Mouse (Mus musculus) limb, embryonic 14.5 days (tissue): ENCODE results near the gene Acad12. TPM values are rescaled to one million over a fixed set of nuclear protein-coding genes. Genes with fewer than 3 reads are reported as not detected.

ENCODE experiments used
- ATAC-seq: fragments of 200-750 bp; cut with Nextera tagmentation; 2 replicates; pipeline ENCODE4 v1.8.0; 2017; ENCODE audit warnings: low read depth, moderate number of reproducible peaks, moderate TSS enrichment; ENCODE audit not compliant: low FRiP score
- DNase-seq: peaks from one replicate; pipeline ENCODE4 v3.0.0-alpha.2; 2015; ENCODE audit warnings: low spot score
- H3K27ac ChIP-seq: fragments of 300-500 bp; sonication (generic); replicated peaks from 2 replicates; pipeline ENCODE4 v1.5.1; 2014; ENCODE audit warnings: low read depth, mild to moderate bottlenecking, low read length, moderate library complexity, mixed read lengths
- H3K27me3 ChIP-seq: fragments of 300-500 bp; sonication (generic); 2 replicates; pipeline ENCODE4 v1.6.1; 2014; ENCODE audit warnings: low read length, mixed read lengths; ENCODE audit not compliant: control insufficient read depth, insufficient read depth
- H3K36me3 ChIP-seq: fragments of 300-500 bp; sonication (generic); 2 replicates; pipeline ENCODE4 v1.6.1; 2014; ENCODE audit warnings: mild to moderate bottlenecking, low read length, moderate library complexity, mixed read lengths; ENCODE audit not compliant: control insufficient read depth, insufficient read depth
- H3K4me1 ChIP-seq: fragments of 300-500 bp; sonication (generic); 2 replicates; pipeline ENCODE4 v1.6.1; 2014; ENCODE audit warnings: antibody characterized with exemption, low read length, mixed read lengths; ENCODE audit not compliant: control insufficient read depth, insufficient read depth
- H3K4me2 ChIP-seq: fragments of 300-500 bp; sonication (generic); replicated peaks from 2 replicates; pipeline ENCODE4 v1.6.1; 2014; ENCODE audit warnings: low read depth, mild to moderate bottlenecking, low read length, moderate library complexity; ENCODE audit not compliant: severe bottlenecking
- H3K4me3 ChIP-seq: fragments of 300-500 bp; sonication (generic); replicated peaks from 2 replicates; pipeline ENCODE4 v1.5.1; 2014; ENCODE audit warnings: low read length
- H3K9ac ChIP-seq: fragments of 300-500 bp; sonication (generic); 2 replicates; pipeline ENCODE4 v1.6.1; 2014; ENCODE audit warnings: mild to moderate bottlenecking, low read depth, low read length, moderate library complexity; ENCODE audit not compliant: severe bottlenecking
- H3K9me3 ChIP-seq: fragments of 300-500 bp; sonication (generic); 2 replicates; pipeline ENCODE4 v1.6.1; 2016; ENCODE audit warnings: low read length; ENCODE audit not compliant: control insufficient read depth
- POLR2A ChIP-seq: fragments of 200-500 bp; IDR thresholded peaks from 2 replicates; pipeline ENCODE4 v1.8.0; 2012; ENCODE audit warnings: inconsistent platforms, mild to moderate bottlenecking, moderate library complexity, borderline replicate concordance; ENCODE audit not compliant: insufficient read depth, insufficient read length; ENCODE audit errors: extremely low read depth
- WGBS: fragments of 180-500 bp; shearing (Covaris S2); extraction: QIAGEN DNeasy Blood & Tissue Kit; methylation state at CpG from one replicate; pipeline ENCODE4 v1.1.7; 2014; 5-methylcytosine and 5-hydroxymethylcytosine counted together
- polyA plus RNA-seq, 2 experiments: library from polyadenylated mRNA; depleted of rRNA in 1 of 2; stranded (reverse) in 1 of 2; unstranded in 1 of 2; fragments of >200 nt; fragmentation: Nextera tagmentation in 1 of 2; extraction: Ambion mirVana in 1 of 2; gene quantifications; 2 replicates each; pipeline versions ENCODE4 v1.2.1 to v1.2.3; 2012 to 2014

Acad12 gene
- polyA plus RNA-seq, 2 experiments = 1.6 to 2.0 TPM

DNA sequence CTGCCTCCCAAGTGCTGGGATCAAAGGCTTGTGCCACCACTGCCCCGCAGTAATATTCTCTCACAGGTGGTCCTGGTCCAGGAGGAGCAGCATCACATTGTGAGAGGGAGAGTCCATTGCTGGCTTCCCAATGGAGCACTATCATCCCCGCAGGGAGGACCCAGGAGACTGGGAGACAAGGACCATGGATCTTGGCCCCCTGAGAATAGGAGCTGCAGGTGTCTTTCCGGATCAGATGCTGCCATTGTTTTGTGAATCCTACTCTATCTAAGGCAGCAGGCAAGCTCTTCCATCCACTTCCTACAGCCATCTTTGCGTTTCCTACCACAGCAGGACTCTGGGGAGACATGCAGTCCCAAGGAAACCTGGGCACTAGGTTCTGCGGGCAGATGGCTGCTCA, 33.0 kb downstream of the Acad12 start:
- Histone ChIP-seq H3K27ac (no peak overlapping the region), H3K4me2 (no peak overlapping the region), H3K27me3 (no peaks in the 10 kb centered on the region), H3K4me3 (no peak overlapping the region), H3K4me1 (peaks cover 12% of the 10 kb centered on the region), H3K9me3 (no peaks in the 10 kb centered on the region), H3K9ac (no peak overlapping the region), H3K36me3 (peaks cover 4% of the 10 kb centered on the region)
- no peak for DNase-seq
- no peak for TF ChIP-seq POLR2A
- WGBS = 84% methylated on average over 5 of the region's 5 CpGs
- ATAC-seq = no peak

GRCm38 (mm10) chr5:121585005-121585404, 33.7 kb downstream of the Acad12 start:
- ATAC-seq (no peak), DNase-seq (no peak)
- Histone ChIP-seq H3K27me3 (no peaks in the 10 kb centered on the region), H3K4me3 (no peak overlapping the region), H3K36me3 (peaks cover 11% of the 10 kb centered on the region), H3K27ac (no peak overlapping the region), H3K4me2 (no peak overlapping the region), H3K9me3 (no peaks in the 10 kb centered on the region), H3K4me1 (peaks cover 12% of the 10 kb centered on the region), H3K9ac (no peak overlapping the region)
- 95% methylated on average over 10 of the region's 10 CpGs for WGBS
- no peak for TF ChIP-seq POLR2A

DNA sequence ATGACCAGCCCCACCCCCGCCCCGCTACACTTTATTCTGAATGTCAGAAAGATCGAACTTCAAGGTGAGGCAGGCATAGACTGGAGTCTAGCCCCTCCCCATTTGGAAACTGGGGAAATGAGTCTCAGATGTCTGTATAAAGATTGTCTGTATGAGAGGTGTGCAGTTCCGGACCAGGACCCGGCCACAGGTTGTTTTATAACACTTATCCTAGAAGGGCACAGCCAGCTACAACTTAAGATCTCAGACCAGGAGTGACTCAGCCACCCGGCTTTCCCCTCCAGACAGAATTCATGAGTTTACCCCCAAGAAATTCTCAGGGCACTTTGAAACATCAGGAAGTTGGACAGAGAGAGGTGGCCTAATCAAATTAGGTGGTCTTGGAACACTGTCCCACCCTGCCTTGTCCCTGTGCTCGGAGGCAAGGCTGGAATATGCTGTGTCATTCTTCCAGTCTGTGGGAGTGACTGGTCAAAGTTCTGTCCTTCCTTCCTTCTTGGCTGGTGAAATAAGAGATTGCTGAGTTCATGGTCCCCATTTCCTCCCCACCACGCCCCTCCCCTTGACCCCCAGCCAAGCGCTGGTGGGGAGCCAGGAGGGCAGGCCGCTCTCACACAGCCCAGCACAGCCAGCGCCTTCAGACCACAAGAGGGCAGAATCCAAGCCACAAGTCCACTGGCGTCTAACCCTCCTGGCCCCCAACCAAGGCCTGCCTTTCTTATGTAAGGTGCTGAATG, 34.8 kb downstream of the Acad12 start:
- Histone ChIP-seq H3K9ac (no peak overlapping the region), H3K9me3 (no peaks in the 10 kb centered on the region), H3K36me3 (peaks cover 21% of the 10 kb centered on the region), H3K27me3 (no peaks in the 10 kb centered on the region), H3K27ac (peak overlapping the region; percentile 48; the same call in 1 of the 2 replicates), H3K4me3 (no peak overlapping the region), H3K4me2 (no peak overlapping the region), H3K4me1 (peaks cover 12% of the 10 kb centered on the region)
- ATAC-seq = peak; percentile 47; the same call in 1 of the 2 replicates
- DNase-seq = peak; percentile 50
- TF ChIP-seq POLR2A = no peak
- 53% methylated on average over 12 of the region's 12 CpGs for WGBS

DNA sequence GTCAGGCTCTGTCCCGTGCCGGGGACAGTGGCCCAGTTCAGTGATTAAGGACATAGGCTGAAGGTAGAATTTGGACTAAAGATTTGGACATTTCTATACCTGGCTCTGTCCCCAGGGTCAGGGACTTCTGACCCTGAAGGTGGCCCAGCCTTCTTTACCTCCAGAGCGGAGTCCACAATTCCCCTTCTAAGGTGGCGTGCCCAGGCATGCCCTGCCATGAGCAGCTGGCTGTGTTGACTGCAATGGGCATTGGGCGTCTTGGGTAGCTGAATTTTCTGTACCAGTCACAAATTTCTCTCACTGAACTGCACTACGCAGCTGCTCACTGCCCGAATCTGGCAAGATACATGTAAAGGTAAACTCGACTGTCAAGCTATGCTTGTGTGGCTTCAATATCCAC, 36.8 kb downstream of the Acad12 start:
- Histone ChIP-seq H3K36me3 (peaks cover 38% of the 10 kb centered on the region), H3K27ac (no peak overlapping the region), H3K27me3 (no peaks in the 10 kb centered on the region), H3K4me2 (no peak overlapping the region), H3K4me1 (peaks cover 12% of the 10 kb centered on the region), H3K4me3 (no peak overlapping the region), H3K9me3 (no peaks in the 10 kb centered on the region), H3K9ac (no peak overlapping the region)
- ATAC-seq (no peak), DNase-seq (no peak)
- no peak for TF ChIP-seq POLR2A
- WGBS = 87% methylated on average over 8 of the region's 8 CpGs

- DNase-seq (no peak), ATAC-seq (no peak)
- no peaks in the 10 kb centered on the region; the same call in 1 of the 2 replicates for H3K4me1 ChIP-seq
- H3K4me2 ChIP-seq = no peak overlapping the region
- H3K27me3 ChIP-seq = no peaks in the 10 kb centered on the region
- no peak overlapping the region for H3K4me3 ChIP-seq
- no peaks in the 10 kb centered on the region for H3K9me3 ChIP-seq
- no peak overlapping the region for H3K27ac ChIP-seq
- WGBS = 86% methylated on average over 11 of the region's 11 CpGs
- peaks cover 85% of the 10 kb centered on the region for H3K36me3 ChIP-seq
- H3K9ac ChIP-seq = no peak overlapping the region
- TF ChIP-seq POLR2A = no peak
Observed at GRCm38 (mm10) chr5:121576927-121577488, 41.7 kb downstream of the Acad12 start.
